Mouse (Mus musculus): ENCODE results near the gene Ptpro. TPM values are rescaled to one million over a fixed set of nuclear protein-coding genes. Genes with fewer than 3 reads are reported as not detected.

Gene Ptpro
- polyA plus RNA-seq, 1 experiment from 2014 or later = 63.5 TPM

- peaks cover 3% of the 10 kb centered on the region for H3K4me1 ChIP-seq (replicated peaks; ENCODE audit: control insufficient read depth, insufficient read depth, low read length)
- H3K4me2 ChIP-seq (ENCODE audit: low read length) = no peak overlapping the region
- no peaks in the 10 kb centered on the region for H3K9me3 ChIP-seq (ENCODE audit: control insufficient read depth, low read length)
- no peaks in the 10 kb centered on the region for H3K27me3 ChIP-seq (replicated peaks; ENCODE audit: control insufficient read depth, insufficient read depth, low read length)
- no peak for ATAC-seq
- H3K27ac ChIP-seq (ENCODE audit: low read length) = no peak overlapping the region
- H3K36me3 ChIP-seq (ENCODE audit: control insufficient read depth, insufficient read depth) = no peaks in the 10 kb centered on the region
- H3K4me3 ChIP-seq (replicated peaks; ENCODE audit: low read length) = no peak overlapping the region
- H3K9ac ChIP-seq (replicated peaks; ENCODE audit: low read depth, low read length) = no peak overlapping the region
- 88% methylated on average over 2 of the region's 2 CpGs for WGBS
These were observed 160.9 kb downstream of the Ptpro start for GRCm38 (mm10) chr6:137413045-137413444.

GRCm38 (mm10) chr6:137414531-137415405, 162.6 kb downstream of the Ptpro start:
- Histone ChIP-seq H3K27ac (ENCODE audit: low read length) (no peak overlapping the region), H3K4me3 (replicated peaks; ENCODE audit: low read length) (no peak overlapping the region), H3K27me3 (replicated peaks; ENCODE audit: control insufficient read depth, insufficient read depth, low read length) (no peaks in the 10 kb centered on the region), H3K9me3 (ENCODE audit: control insufficient read depth, low read length) (no peaks in the 10 kb centered on the region), H3K4me2 (ENCODE audit: low read length) (no peak overlapping the region), H3K9ac (replicated peaks; ENCODE audit: low read depth, low read length) (no peak overlapping the region), H3K4me1 (replicated peaks; ENCODE audit: control insufficient read depth, insufficient read depth, low read length) (peaks cover 3% of the 10 kb centered on the region), H3K36me3 (ENCODE audit: control insufficient read depth, insufficient read depth) (no peaks in the 10 kb centered on the region)
- peak; percentile 67; the same call in 1 of the 2 replicates for ATAC-seq
- WGBS = 46% methylated on average over 13 of the region's 13 CpGs

GRCm38 (mm10) chr6:137422777-137423176, 170.7 kb downstream of the Ptpro start:
- WGBS = 91% methylated on average over 4 of the region's 4 CpGs
- Histone ChIP-seq H3K4me3 (replicated peaks; ENCODE audit: low read length) (no peak overlapping the region), H3K4me2 (ENCODE audit: low read length) (no peak overlapping the region), H3K4me1 (replicated peaks; ENCODE audit: control insufficient read depth, insufficient read depth, low read length) (no peaks in the 10 kb centered on the region), H3K36me3 (ENCODE audit: control insufficient read depth, insufficient read depth) (0 out of 2 replicates have a peak, but pooled peaks cover 4% of the 10 kb centered on the region), H3K9me3 (ENCODE audit: control insufficient read depth, low read length) (no peaks in the 10 kb centered on the region), H3K27me3 (replicated peaks; ENCODE audit: control insufficient read depth, insufficient read depth, low read length) (no peaks in the 10 kb centered on the region), H3K9ac (replicated peaks; ENCODE audit: low read depth, low read length) (no peak overlapping the region), H3K27ac (ENCODE audit: low read length) (no peak overlapping the region)
- no peak for ATAC-seq

- no peaks in the 10 kb centered on the region for H3K4me1 ChIP-seq (replicated peaks; ENCODE audit: control insufficient read depth, insufficient read depth, low read length)
- H3K27me3 ChIP-seq (replicated peaks; ENCODE audit: control insufficient read depth, insufficient read depth, low read length) = no peaks in the 10 kb centered on the region
- H3K9me3 ChIP-seq (ENCODE audit: control insufficient read depth, low read length) = no peaks in the 10 kb centered on the region
- H3K36me3 ChIP-seq (ENCODE audit: control insufficient read depth, insufficient read depth) = 0 out of 2 replicates have a peak, but pooled peaks cover 4% of the 10 kb centered on the region
- H3K9ac ChIP-seq (replicated peaks; ENCODE audit: low read depth, low read length) = no peak overlapping the region
- WGBS = 81% methylated on average over 10 of the region's 10 CpGs
- H3K4me2 ChIP-seq (ENCODE audit: low read length) = no peak overlapping the region
- H3K4me3 ChIP-seq (replicated peaks; ENCODE audit: low read length) = no peak overlapping the region
- ATAC-seq = no peak
- H3K27ac ChIP-seq (ENCODE audit: low read length) = no peak overlapping the region
These were observed 171.7 kb downstream of the Ptpro start for GRCm38 (mm10) chr6:137423830-137424229.

GRCm38 (mm10) chr6:137425500-137426432, 173.6 kb downstream of the Ptpro start:
- no peak for ATAC-seq
- no peaks in the 10 kb centered on the region for H3K4me1 ChIP-seq (replicated peaks; ENCODE audit: control insufficient read depth, insufficient read depth, low read length)
- WGBS = 46% methylated on average over 14 of the region's 14 CpGs
- no peaks in the 10 kb centered on the region for H3K27me3 ChIP-seq (replicated peaks; ENCODE audit: control insufficient read depth, insufficient read depth, low read length)
- no peak overlapping the region for H3K27ac ChIP-seq (ENCODE audit: low read length)
- no peak overlapping the region for H3K4me2 ChIP-seq (ENCODE audit: low read length)
- H3K9me3 ChIP-seq (ENCODE audit: control insufficient read depth, low read length) = no peaks in the 10 kb centered on the region
- no peak overlapping the region for H3K9ac ChIP-seq (replicated peaks; ENCODE audit: low read depth, low read length)
- no peak overlapping the region for H3K4me3 ChIP-seq (replicated peaks; ENCODE audit: low read length)
- H3K36me3 ChIP-seq (ENCODE audit: control insufficient read depth, insufficient read depth) = no peaks in the 10 kb centered on the region

- WGBS = 24% methylated on average over 14 of the region's 14 CpGs
- Histone ChIP-seq H3K36me3 (ENCODE audit: control insufficient read depth, insufficient read depth) (no peaks in the 10 kb centered on the region), H3K9ac (replicated peaks; ENCODE audit: low read depth, low read length) (0 out of 2 replicates have a peak overlapping the region, but pooled peaks have one; percentile 17), H3K27me3 (replicated peaks; ENCODE audit: control insufficient read depth, insufficient read depth, low read length) (0 out of 2 replicates have a peak, but pooled peaks cover 2% of the 10 kb centered on the region), H3K4me3 (replicated peaks; ENCODE audit: low read length) (no peak overlapping the region), H3K27ac (ENCODE audit: low read length) (peak overlapping the region; percentile 60), H3K9me3 (ENCODE audit: control insufficient read depth, low read length) (no peaks in the 10 kb centered on the region), H3K4me1 (replicated peaks; ENCODE audit: control insufficient read depth, insufficient read depth, low read length) (peaks cover 16% of the 10 kb centered on the region), H3K4me2 (ENCODE audit: low read length) (no peak overlapping the region)
- peak; percentile 93 for ATAC-seq
These were observed 181.5 kb downstream of the Ptpro start for GRCm38 (mm10) chr6:137433521-137434137.

- 57% methylated on average over 4 of the region's 4 CpGs for WGBS
- no peaks in the 10 kb centered on the region for H3K36me3 ChIP-seq (ENCODE audit: control insufficient read depth, insufficient read depth)
- peak overlapping the region; percentile 18 for H3K4me2 ChIP-seq (ENCODE audit: low read length)
- H3K27me3 ChIP-seq (replicated peaks; ENCODE audit: control insufficient read depth, insufficient read depth, low read length) = 0 out of 2 replicates have a peak, but pooled peaks cover 2% of the 10 kb centered on the region
- no peaks in the 10 kb centered on the region for H3K9me3 ChIP-seq (ENCODE audit: control insufficient read depth, low read length)
- no peak overlapping the region for H3K9ac ChIP-seq (replicated peaks; ENCODE audit: low read depth, low read length)
- no peak overlapping the region for H3K4me3 ChIP-seq (replicated peaks; ENCODE audit: low read length)
- no peak for ATAC-seq
- H3K4me1 ChIP-seq (replicated peaks; ENCODE audit: control insufficient read depth, insufficient read depth, low read length) = peaks cover 16% of the 10 kb centered on the region
- no peak overlapping the region for H3K27ac ChIP-seq (ENCODE audit: low read length)
These were observed 185.4 kb downstream of the Ptpro start for GRCm38 (mm10) chr6:137437486-137437885.

- ATAC-seq = peak; percentile 68
- Histone ChIP-seq H3K27me3 (replicated peaks; ENCODE audit: control insufficient read depth, insufficient read depth, low read length) (0 out of 2 replicates have a peak, but pooled peaks cover 2% of the 10 kb centered on the region), H3K36me3 (ENCODE audit: control insufficient read depth, insufficient read depth) (peaks cover 5% of the 10 kb centered on the region), H3K9ac (replicated peaks; ENCODE audit: low read depth, low read length) (no peak overlapping the region), H3K4me3 (replicated peaks; ENCODE audit: low read length) (no peak overlapping the region), H3K4me2 (ENCODE audit: low read length) (peak overlapping the region; percentile 18), H3K27ac (ENCODE audit: low read length) (no peak overlapping the region), H3K4me1 (replicated peaks; ENCODE audit: control insufficient read depth, insufficient read depth, low read length) (peaks cover 16% of the 10 kb centered on the region), H3K9me3 (ENCODE audit: control insufficient read depth, low read length) (no peaks in the 10 kb centered on the region)
- 8% methylated on average over 16 of the region's 16 CpGs for WGBS
These were observed 185.9 kb downstream of the Ptpro start for GRCm38 (mm10) chr6:137437902-137438580.
